Mouse (Mus musculus) T-cell, adult 2 months (primary cell): ENCODE measurements around the gene Sptbn1.
"Not testable (repeated sequence)": the region's sequence is repeated elsewhere in the genome, so short reads cannot be mapped to it uniquely, and the experiment has no call there.

Source experiments
- DNase-seq: peaks from one replicate; pipeline ENCODE4 v3.0.0; 2022; ENCODE audit warnings: low spot score

Sptbn1 gene

DNA sequence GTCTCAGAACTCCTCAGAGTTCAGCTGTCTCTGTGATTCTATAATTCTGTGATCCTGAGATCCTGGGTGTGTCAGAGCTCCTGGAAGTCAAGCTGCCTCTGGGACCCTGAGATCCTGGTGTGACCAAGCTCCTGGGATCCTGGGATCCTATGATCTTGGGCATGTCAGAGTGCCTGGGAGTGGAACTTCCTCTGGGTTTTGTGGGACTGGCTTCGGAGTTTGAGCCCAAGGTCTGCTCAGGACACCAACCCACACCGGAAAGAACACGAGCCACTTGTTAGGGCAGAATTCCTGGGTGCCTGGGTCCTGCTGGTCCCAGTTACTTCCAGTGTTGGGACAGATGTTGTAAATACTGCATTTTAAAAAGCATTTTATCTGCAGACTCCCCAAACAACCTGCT, 12.8 kb downstream of the Sptbn1 start:
- DNase-seq: not testable (repeated sequence)

DNA sequence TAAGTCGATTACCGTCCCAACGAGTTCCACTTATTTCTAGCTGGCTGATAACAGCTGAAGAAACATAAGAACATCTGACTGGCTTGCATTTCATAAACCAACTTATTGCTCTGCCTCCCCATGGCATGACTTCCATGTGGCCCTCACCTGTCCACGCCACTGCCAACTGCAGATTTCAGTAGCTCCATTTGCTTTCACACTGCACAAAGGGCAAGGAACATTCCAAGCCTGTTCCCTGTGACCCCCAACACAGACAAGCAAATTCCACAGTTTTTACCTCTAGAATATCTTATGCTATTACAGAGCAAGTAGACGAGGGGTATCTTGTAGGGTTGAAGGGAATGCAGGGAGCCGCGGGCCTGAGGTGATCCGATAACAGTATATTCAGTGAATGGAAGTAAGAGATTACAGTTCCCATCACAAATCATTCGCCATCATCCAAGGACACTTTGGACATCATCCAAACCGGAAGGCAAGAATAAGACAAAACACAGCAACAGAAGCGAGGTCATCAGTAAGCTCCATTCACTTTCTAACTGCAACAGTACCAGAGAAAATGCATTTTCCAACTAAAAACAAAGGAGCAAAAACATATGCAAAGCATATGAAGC, 16.6 kb downstream of the Sptbn1 start:
- DNase-seq: no peak

DNA sequence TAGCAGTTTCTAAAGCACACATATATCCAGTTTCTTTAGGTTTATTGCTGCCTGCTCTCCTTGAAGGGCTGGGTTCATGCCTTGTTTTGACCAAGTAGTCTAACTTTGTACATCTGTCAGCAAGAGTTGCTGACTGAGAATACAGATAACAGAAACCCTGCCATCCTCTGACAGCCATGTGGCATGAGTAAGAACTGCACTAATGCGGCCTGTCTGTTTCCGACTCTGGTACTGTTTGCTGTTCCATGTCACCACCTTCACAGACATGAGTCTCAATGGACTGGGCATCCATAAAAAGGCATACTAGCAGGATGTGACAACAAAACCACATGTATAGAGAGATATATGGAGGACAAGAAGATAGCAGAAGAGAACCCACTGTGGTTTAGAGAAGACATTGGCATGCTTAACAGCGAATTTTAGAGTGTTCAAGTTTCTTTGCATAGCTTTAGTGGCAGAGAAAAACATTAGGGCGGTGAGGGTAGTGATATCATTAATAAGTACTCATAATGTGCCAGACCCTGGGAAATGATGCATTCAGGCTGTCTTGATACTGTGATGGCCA, 18.4 kb downstream of the Sptbn1 start:
- DNase-seq: no peak

DNA sequence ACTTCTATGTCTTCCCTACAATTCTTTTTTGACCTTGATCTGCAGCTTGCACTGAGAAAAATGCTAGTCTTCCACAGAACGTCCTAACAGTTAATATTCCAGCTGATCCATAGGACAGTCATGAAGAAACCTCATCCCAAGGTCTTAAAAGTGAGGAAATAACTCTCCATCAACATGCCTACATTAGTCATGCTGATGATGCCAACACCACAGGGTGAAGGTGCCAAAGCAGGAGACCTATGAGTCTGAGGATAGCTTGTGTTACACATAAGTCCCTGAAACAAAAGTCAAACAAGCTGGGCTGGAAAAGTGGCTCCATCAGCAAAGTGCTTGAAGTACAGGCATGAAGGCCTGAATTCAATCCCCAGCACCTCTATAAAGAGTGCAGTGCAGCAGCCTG, 20.9 kb downstream of the Sptbn1 start:
- no peak for DNase-seq

DNA sequence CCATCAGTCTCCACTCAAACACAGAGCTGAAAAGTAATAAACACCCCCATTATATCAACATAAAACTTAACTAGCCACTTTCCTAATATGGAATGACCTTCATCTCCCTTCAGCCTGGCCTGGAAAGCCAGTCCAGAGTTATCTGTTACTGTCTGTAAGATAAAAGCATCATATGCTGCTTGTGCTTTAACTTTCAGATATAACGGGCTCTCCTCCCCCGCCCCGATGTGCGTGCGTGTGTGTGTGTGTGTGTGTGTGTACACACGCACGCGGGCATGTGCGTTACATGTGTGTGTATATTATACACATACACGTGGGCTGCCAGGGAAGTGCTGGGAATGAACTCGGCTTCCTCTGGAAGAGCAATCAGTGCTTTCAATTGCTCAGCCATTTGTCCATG, 21.8 kb downstream of the Sptbn1 start:
- no peak for DNase-seq

DNA sequence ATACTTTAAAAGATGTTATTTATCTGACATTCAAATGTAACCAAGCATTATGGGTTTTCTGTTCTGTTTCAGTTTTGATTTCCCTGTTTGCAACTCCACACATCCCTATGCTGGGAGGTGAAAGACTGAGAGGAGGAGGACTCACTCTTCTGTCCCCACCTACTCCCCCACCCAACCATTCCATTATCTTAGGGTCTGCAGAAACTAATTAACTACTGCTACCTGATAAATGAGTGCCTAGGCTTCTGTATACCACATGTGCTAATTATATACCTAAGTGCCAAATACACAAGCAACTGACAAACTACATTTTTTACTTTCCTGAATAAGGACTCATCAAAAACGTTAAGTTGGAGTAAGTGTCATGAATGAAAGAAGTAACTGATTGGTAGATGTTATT, 23.8 kb downstream of the Sptbn1 start:
- no peak for DNase-seq

DNA sequence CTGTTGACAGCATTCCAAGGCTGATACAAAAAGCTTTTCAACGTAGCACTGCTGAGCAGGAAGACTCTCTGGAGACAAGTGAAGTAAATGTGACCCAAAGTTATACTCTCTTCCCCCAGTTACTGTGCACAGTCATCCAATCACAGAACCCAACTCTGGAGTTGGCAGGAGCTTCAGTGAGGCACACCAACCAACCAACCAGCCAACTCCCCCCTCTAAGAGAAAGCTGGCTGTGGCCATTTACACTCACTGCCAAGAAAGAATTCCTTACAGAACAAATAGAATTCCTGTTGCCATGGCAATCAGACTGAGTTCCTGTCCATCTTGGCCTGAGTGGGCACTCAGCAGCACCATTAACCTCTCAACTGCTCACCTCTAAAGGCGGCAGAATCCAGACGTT, 24.4 kb downstream of the Sptbn1 start:
- DNase-seq: no peak

DNA sequence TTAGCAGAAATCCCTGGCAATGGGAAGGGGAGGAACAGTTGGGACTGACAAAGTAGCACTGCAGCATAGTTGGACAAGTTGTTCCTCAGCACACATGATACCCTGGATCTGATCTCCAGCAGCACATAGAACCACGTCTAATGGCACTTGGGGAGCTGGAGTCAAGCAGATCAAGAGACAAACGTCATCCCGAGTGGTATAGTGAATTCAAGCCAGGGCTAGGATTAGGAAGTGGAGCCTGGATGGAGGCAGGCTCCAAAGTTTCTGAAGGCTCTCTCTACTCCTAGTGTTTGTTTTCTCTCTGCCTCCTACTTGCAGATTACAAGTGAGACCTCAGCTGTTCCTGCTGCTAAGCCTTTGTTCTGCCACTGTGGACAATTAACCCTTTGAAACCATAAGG, 27.1 kb downstream of the Sptbn1 start:
- DNase-seq: no peak

DNA sequence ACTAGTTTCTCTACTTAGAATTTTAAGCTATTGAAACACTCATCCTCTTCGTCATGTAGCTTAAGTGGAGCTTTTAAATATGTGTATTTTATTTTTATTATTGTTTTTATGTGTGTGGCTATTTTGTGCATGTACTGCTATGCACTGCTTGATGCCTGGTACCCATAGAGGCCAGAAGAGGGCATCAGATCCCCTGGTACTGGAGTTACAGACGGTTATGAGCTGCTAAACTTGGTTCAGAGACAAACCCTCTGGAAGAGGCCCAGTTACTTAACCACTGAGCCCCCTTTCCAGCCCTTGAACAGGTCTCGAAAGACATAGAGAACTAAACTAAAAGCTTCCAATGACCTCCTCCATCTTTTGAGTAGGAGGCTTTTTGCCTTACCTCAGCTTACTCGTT, 30.0 kb downstream of the Sptbn1 start:
- no peak for DNase-seq

DNA sequence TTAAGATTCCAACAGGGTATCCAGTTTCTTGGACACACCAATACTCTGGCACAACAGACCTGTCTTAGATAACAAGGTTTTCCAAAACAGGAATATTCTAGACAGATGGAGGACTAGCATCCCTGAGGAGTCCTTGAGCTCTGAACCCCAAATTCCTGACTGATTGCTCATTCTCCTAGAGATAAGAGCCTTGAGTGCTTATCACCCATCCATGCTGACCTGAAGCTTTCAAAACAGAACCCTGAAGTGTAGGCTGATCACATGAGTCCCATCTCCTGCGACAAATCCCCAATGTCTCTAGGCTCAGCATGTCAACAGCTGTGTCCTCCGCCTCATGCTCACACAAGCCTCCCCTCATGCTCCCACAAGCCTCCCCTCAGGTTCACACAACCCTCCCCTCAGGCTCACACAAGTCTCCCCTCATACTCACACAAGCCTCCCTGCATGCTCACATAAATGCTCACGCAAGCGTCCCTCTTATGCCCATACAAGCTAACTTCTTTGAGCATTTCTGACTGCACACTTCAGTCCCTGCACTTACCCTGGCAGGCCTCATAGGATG, 31.2 kb downstream of the Sptbn1 start:
- no peak for DNase-seq

DNA sequence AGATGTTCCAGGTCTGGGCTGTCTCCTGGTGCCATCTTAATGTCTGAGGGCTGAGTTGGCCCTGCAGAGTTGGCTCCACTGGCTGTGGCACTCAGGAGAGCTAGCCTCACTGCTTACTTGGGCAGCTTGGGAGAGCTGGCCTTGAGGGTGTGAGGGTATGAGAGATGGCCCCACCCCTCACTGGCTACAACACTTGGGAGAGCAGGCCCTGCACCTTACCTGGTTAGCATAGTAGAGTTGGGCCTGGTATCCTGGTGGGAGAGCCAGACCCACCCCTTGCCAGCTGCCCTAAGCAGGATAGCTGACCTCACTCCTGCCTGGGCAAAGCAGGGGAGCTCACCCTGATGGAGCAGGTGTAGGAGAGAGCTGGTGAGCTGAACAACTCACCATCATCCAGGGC, 32.3 kb downstream of the Sptbn1 start:
- DNase-seq: no peak

DNA sequence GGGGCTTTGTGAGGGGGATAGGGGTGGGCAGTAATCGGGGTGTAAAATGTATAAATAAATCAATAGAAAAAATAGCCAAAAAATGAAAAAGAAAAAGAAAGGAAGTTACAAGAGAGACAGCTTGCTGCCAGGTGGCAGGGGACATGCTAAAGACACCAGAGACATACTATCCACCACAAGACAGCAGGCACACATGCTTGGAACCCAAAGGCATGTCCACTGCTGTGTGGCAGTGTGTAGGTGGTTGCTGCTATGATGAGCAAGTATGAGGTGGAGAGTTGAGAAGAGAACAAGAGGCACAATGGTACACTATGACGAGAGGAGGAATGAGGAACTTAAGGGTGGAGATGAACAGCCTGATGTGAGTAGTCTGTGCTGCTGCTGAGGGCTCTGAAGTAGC, 32.8 kb downstream of the Sptbn1 start:
- DNase-seq: no peak

DNA sequence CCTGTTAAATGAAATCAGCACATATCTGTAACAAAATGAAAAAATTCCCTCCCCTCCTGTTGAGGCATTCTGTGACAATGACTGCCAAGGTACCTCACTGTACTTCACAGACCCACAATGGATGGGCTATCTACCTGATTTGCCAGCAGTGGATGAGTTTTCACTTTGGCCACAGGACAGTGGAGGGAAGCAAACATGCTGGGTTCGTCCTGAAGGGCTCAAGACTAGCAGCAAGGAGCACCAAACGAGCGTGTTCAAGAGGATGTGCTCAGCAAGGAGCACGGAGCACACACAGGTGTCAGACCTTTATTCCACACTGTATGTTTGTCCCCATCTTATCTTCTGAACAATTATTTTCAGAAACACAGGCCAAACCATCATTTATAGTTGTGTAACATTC, 34.0 kb downstream of the Sptbn1 start:
- DNase-seq: no peak

DNA sequence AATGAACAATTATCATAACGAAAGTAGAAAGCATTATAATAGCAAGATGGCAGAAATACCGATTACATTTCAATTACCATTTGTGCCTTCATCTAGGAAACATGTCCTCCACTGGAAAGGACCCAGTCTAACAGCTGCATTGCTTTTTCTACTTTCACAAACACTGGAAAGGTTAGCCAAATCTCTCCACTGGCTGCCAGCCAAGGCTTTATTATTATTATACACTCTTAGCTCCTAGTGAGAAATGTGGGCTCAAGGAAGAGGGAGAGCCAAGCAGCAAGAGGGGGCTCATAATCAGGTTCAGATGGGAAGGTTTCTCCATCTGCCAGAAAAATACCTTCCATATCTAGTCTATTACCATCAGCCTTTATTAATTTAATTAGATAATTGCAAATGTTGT, 35.9 kb downstream of the Sptbn1 start:
- no peak for DNase-seq

DNA sequence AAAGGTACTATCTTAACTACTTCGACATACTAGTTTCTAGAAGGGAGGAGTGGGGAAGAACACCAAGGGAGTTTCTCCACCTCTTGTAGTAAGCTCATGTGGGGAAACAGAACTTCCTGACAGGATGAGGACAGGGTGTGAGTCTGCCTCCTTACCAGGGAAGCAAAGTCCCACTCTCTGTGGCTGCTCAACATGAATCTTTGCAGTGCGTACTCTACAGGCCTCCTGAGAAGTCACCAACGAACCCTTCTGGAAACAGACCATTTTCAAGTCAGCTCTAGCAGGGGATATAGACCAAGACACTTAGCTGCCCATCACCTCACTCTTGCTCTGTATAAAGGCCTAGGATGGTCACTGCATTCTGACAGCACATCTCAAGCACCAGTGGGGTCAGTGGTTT, 36.6 kb downstream of the Sptbn1 start:
- DNase-seq: no peak

DNA sequence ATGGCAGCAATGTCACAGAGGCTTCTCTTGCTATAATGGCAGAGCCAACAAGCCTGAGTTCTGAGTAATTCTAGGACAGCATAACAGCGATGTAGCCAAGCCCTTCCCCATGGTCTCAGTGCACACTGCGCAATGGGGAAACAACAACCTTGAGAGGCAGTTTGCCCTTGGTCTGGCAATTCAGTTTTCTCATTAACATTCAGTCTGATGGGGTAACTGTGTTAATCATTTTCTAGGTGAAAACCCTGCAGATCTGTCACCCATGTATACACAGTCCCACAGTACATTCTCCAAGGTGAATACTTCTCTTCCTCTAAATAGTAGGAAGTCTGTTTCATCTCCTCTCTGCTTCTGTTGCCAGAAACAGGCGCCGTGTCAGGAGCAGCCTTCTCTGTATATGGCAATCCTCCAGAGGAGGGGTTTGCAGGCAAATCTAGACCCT, 37.6 kb downstream of the Sptbn1 start:
- DNase-seq: no peak

DNA sequence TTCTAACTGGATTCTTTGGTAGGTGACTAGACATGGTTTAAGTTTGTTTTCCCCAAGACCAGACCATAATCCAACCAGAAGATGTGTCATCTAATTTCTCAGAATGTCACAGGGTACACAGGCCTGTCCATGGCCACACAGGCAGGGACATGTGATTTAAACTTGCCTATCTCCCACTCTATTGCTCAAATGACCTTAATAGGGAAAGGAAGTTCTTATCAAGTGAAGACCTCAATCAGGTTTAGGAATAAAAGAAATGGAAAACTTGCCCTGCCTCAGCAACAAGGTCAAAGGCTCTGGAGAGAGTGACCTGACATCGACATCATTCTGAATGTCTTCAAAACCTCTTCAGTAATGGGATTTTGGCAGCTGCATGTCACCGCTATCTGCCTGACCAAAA, 41.2 kb downstream of the Sptbn1 start:
- no peak for DNase-seq

DNA sequence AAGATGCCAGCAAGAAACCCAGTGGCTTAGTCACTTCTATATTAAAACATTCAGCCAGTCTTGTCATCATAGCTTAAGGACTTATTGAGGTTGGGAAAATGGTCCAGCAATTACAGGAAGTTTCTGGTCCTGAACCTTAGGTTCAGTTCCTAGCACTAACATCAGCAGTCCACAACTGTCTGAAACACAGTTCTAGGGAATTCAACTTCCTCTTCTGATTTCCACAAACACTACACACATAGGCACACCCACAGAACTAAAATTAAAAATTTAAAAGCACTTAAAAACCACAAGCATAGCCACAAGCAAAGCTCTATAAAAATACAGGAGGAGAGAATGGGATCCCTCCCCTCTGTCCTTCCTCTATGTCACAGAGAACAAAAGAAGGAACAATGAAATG, 43.4 kb downstream of the Sptbn1 start:
- DNase-seq: no peak

DNA sequence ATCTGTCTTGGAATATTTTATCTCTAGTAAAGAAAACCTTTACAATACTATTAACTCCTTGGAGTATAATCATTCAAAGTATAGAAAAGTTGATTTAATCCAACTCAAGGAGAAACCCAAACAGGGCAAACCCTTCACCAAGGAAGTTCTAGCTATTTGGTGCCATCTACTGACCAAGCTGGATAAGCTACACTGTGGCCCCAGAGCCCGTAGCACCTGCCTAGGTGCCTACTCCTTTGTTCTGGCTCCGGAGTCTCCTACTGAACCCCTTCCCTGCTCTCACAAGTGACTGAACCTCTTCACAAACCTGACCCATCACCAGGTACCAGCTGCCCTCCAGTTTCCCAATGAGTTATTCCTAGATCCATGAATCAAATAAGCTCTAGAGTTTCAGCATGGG, 45.3 kb downstream of the Sptbn1 start:
- peak; percentile 57 for DNase-seq

DNA sequence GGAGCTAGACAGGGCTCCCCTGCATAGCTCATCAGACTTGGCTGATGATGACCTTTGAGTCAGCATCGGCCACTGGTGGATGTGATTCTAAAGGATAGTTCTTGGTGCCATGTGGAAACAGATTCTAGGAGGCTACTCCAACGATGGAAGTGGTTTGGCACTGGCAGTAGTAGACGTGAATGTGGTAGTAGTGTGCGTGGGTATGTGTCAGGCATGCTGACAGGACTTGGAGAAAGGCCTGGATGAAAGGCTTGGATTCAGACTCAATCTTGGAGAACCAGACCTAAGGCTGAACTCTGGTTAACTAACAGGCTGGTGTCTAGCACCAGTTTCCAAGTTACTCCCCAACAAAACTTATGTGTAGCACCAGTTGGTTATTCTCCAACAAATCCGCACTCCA, 46.9 kb downstream of the Sptbn1 start:
- DNase-seq: no peak

DNA sequence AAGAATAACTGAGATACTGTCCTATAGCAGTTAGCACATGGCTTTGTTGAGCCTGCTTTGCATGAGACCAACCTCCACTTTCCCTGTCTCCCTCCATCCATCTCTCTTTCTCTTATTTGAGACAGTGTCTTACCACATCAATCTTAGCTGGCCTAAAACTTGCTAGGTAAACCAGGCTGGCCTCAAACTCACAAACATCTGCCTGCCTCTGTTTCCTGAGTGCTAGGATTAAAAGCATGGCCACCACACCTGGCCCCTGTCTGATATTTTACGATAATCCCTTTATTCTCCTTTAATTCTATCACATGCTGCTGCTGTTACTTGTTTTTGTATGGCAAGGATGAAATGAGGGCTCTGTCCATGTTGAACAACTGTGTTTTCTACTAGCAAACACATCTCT, 49.6 kb downstream of the Sptbn1 start:
- DNase-seq: no peak

DNA sequence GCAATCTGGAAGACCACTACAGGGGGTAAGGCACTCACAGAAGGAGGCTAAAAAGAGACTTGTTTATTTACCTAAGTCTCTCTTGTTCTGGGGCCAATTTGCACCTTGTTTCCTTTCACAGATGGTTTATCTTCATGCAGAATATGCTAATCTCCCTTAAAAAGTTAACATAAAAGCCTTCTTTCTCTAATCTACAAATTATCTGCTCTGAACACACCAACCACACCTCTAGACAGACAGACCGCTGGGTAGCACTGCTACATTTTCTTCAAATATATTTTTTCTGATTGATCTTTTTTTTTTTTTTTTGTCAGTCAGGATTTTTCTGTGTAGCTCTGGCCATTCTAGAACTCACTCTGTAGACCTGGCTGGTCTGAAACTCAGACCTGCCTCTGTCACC, 50.5 kb downstream of the Sptbn1 start:
- no peak for DNase-seq

DNA sequence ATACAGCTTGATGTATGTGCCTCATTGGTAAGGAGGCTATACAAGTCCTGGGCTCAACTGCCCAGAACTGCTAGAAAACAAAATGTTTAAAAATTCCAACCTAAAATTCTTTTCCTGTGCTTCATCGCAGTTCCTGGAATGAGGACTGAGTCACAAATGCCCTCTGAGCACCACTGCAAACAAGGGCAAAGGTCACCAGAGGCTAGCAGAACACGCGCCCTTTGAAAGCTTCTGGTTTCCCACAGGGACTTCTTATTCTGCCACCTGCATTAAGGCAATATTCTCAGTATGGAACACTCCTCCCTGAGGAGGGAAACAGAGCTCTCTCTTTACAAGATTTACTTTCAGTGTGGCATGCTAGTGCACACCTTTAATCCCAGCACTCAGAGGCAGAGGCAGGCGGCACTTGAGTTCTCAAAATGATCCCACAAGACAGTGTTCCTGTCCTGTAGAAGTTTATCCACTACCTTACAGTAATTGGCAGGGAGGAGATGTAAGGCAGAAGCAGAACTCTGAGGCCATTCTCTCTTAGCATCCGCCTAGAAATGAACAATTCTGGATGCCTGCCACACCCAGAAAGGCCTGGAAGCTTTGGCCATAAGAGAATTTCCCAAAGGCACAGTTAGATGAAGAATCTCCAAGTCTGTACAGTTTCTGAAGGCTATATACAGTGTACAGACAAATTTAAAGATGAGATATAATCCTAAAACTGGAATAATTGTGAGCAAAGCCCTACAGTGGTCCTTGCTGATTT, 56.1 kb downstream of the Sptbn1 start:
- no peak for DNase-seq
